Mouse (Mus musculus) hindbrain, embryonic 11.5 days (tissue): ENCODE data around the gene Dab2. TPM values are rescaled to one million over a fixed set of nuclear protein-coding genes. Genes with fewer than 3 reads are reported as not detected.

ENCODE experiments used
- ATAC-seq: fragments of 200-750 bp; cut with Nextera tagmentation; 2 replicates; pipeline ENCODE4 v1.8.0; 2017; ENCODE audit warnings: mild to moderate bottlenecking, moderate TSS enrichment, moderate library complexity; ENCODE audit not compliant: low FRiP score
- DNase-seq: peaks from one replicate; pipeline ENCODE4 v3.0.0-alpha.2; 2015; ENCODE audit warnings: low spot score
- H3K27ac ChIP-seq: fragments of 300-500 bp; sonication (generic); 2 replicates; pipeline ENCODE4 v1.5.1; 2014; ENCODE audit warnings: mild to moderate bottlenecking, low read depth, low read length
- H3K27me3 ChIP-seq: fragments of 300-500 bp; sonication (generic); 2 replicates; pipeline ENCODE4 v1.6.1; 2014; ENCODE audit warnings: mild to moderate bottlenecking, low read length, moderate library complexity, mixed read lengths; ENCODE audit not compliant: control insufficient read depth, insufficient read depth
- H3K36me3 ChIP-seq: fragments of 300-500 bp; sonication (generic); 2 replicates; pipeline ENCODE4 v1.6.1; 2014; ENCODE audit warnings: mild to moderate bottlenecking, low read length, moderate library complexity, mixed read lengths; ENCODE audit not compliant: control insufficient read depth, insufficient read depth
- H3K4me1 ChIP-seq: fragments of 300-500 bp; sonication (generic); replicated peaks from 2 replicates; pipeline ENCODE4 v1.6.1; 2014; ENCODE audit warnings: low read length, mixed read lengths; ENCODE audit not compliant: control insufficient read depth, insufficient read depth
- H3K4me2 ChIP-seq: fragments of 300-500 bp; sonication (generic); replicated peaks from 2 replicates; pipeline ENCODE4 v1.6.1; 2014; ENCODE audit warnings: mild to moderate bottlenecking, low read depth, low read length
- H3K4me3 ChIP-seq: fragments of 300-500 bp; sonication (generic); 2 replicates; pipeline ENCODE4 v1.5.1; 2014; ENCODE audit warnings: low read depth, low read length
- H3K9ac ChIP-seq: fragments of 300-500 bp; sonication (generic); 2 replicates; pipeline ENCODE4 v1.6.1; 2014; ENCODE audit warnings: low read depth, low read length
- H3K9me3 ChIP-seq: fragments of 300-500 bp; sonication (generic); 2 replicates; pipeline ENCODE4 v1.6.1; 2016; ENCODE audit warnings: low read length; ENCODE audit not compliant: control insufficient read depth
- WGBS: fragments of 180-500 bp; shearing (Covaris S2); extraction: QIAGEN DNeasy Blood & Tissue Kit; methylation state at CpG from one replicate; pipeline ENCODE4 v1.1.7; 2014; 5-methylcytosine and 5-hydroxymethylcytosine counted together
- polyA plus RNA-seq: library from polyadenylated mRNA; unstranded; fragments of >200 nt; fragmentation: Nextera tagmentation; extraction: Ambion mirVana; gene quantifications from 2 replicates; pipeline ENCODE4 v1.2.1, GENCODE M21; 2014

The Dab2 gene
- 58.9 and 70.2 TPM in 2 replicates for polyA plus RNA-seq

DNA sequence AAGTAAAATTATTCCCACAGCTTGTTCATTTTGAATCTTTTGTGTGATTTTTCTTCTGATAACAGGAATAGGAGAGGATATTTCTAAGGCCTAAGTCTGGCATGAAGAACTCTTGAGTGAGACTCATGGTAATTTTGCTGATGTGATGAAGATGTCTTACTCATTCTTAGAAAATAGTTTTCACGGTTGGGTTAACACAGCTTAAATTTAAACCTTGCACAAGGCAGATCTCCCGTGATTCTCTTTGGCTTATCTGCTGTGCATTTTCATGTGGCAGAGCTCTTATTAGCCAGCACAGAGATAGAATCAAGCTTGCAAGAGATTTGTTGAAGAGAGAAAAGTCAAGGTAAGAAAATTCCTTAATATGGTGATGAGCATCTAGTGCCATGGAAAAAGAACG is at the start of gene Dab2:
Dab2 (plus strand) TSS at position 235 of the 400 bp plus-strand sequence.
- Histone ChIP-seq H3K36me3 (no peaks in the 10 kb centered on the region), H3K4me3 (no peak within 1 kb of the TSS), H3K9ac (no peak within 1 kb of the TSS), H3K9me3 (no peaks in the 10 kb centered on the region), H3K27ac (no peak within 1 kb of the TSS), H3K4me2 (no peak within 1 kb of the TSS), H3K27me3 (no peaks in the 10 kb centered on the region), H3K4me1 (no peaks in the 10 kb centered on the region)
- ATAC-seq (no peak), DNase-seq (no peak)
- WGBS, result 90% methylated on average over 3 of the region's 3 CpGs

- H3K4me2 ChIP-seq, result no peak overlapping the region
- DNase-seq, result no peak
- no peaks in the 10 kb centered on the region for H3K36me3 ChIP-seq
- no peak overlapping the region for H3K9ac ChIP-seq
- H3K4me1 ChIP-seq, result no peaks in the 10 kb centered on the region
- ATAC-seq, result no peak
- no peak overlapping the region for H3K4me3 ChIP-seq
- no peaks in the 10 kb centered on the region for H3K27me3 ChIP-seq
- no peak overlapping the region for H3K27ac ChIP-seq
- H3K9me3 ChIP-seq, result no peaks in the 10 kb centered on the region
- WGBS, result 77% methylated on average over 2 of the region's 2 CpGs
These were observed 46.1 kb upstream of the Dab2 start for GRCm38 (mm10) chr15:6253471-6253870.

DNA sequence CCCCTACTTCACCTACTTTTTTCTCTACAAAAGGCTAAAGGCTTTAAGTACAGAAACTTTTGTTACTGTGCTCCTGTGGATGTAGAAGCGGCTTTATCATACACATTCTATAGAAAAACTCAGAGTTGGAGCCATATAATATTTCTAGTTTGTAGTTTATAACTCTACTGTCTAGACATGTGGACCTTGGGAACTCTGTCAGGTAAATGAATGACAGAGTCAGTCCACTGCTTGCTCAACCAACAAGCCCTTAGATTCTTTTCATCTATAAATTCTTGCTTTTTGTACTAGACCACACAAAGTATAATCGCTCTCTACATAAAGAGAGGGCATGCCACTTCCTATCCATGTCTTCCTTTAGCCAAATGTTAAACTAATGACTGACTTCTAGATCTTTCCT is 45.2 kb upstream of the Dab2 start:
- 96% methylated on average over 2 of the region's 2 CpGs for WGBS
- no peak overlapping the region for H3K4me3 ChIP-seq
- no peaks in the 10 kb centered on the region for H3K27me3 ChIP-seq
- DNase-seq, result no peak
- H3K9me3 ChIP-seq, result no peaks in the 10 kb centered on the region
- H3K4me2 ChIP-seq, result no peak overlapping the region
- no peaks in the 10 kb centered on the region for H3K36me3 ChIP-seq
- H3K4me1 ChIP-seq, result no peaks in the 10 kb centered on the region
- no peak overlapping the region for H3K27ac ChIP-seq
- ATAC-seq, result no peak
- no peak overlapping the region for H3K9ac ChIP-seq

DNA sequence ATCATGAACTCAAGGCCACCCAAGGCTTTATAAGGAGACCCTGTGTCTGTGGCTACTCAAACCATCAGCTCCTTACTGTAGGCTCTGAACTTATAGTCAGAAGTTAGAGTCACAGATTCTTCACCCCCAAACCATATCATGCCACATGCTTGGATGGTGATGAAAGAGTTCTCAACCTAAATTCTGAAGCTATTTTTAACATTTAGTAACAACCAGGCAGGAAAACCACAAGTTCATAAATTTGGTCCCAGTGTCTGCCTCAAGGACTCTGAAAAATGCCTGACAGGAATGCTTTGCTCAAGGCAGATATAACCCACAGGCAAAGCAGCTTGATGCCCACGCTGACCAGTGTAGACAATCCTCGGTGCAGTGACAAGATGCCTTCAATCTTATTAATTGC is 42.5 kb upstream of the Dab2 start:
- no peak for ATAC-seq

DNA sequence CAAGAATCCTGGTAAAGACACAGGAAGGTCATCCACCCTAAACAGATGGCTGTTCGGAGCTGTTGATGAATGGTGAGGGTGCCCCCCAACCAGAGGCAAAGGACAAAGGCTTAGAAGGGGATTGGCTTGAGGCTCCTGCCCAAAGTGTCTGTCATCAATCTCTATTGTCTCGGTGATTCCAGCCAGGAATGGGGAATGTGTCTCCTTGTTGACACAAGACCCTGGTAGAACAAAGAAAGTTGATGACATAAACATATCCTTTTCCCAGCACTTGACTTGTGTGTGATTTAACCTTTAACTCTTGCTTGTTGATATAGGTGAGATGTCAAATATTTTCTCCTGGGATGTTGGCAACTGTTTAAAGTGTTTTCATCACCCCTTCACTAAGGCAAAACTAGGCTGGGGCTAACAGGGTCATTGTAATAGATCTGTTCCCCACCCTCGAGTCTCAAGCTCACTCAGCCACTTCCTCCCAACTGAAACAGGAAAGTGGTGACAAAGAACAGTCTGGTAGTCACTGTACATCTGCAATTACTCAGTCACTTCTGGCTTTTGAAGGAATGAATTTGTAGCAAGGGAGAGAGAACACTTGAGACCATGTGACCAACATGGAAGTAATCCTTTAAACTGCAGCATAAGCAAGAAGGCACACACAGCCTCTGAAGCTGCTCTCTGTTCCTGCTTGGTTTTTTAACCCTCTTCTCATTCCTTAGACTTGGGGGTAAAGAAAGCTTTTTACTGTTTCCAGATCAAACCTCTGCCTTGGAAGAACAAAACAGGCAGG is 39.4 kb upstream of the Dab2 start:
- no peaks in the 10 kb centered on the region for H3K36me3 ChIP-seq
- no peak overlapping the region for H3K4me3 ChIP-seq
- H3K4me2 ChIP-seq, result no peak overlapping the region
- H3K27me3 ChIP-seq, result no peaks in the 10 kb centered on the region
- no peak overlapping the region for H3K27ac ChIP-seq
- H3K9ac ChIP-seq, result no peak overlapping the region
- peak; percentile 47; the same call in 1 of the 2 replicates for ATAC-seq
- WGBS, result 10% methylated on average over 3 of the region's 3 CpGs
- no peaks in the 10 kb centered on the region for H3K9me3 ChIP-seq
- H3K4me1 ChIP-seq, result no peaks in the 10 kb centered on the region
- peak; percentile 21 for DNase-seq

More for the DNA sequence above, 42.5 kb upstream of the Dab2 start:
- no peak overlapping the region for H3K9ac ChIP-seq
- H3K4me3 ChIP-seq, result no peak overlapping the region
- H3K4me1 ChIP-seq, result no peaks in the 10 kb centered on the region
- no peaks in the 10 kb centered on the region for H3K36me3 ChIP-seq
- H3K9me3 ChIP-seq, result no peaks in the 10 kb centered on the region
- no peak for DNase-seq
- WGBS, result 92% methylated on average over 2 of the region's 2 CpGs
- H3K4me2 ChIP-seq, result no peak overlapping the region
- no peak overlapping the region for H3K27ac ChIP-seq
- no peaks in the 10 kb centered on the region for H3K27me3 ChIP-seq

GRCm38 (mm10) chr15:6260741-6261430 is 38.7 kb upstream of the Dab2 start:
- DNase-seq, result no peak
- H3K27ac ChIP-seq, result no peak overlapping the region
- no peaks in the 10 kb centered on the region for H3K4me1 ChIP-seq
- H3K36me3 ChIP-seq, result no peaks in the 10 kb centered on the region
- H3K27me3 ChIP-seq, result no peaks in the 10 kb centered on the region
- H3K4me3 ChIP-seq, result no peak overlapping the region
- no peak for ATAC-seq
- no peak overlapping the region for H3K9ac ChIP-seq
- H3K9me3 ChIP-seq, result no peaks in the 10 kb centered on the region
- 80% methylated on average over 6 of the region's 6 CpGs for WGBS
- H3K4me2 ChIP-seq, result no peak overlapping the region

DNA sequence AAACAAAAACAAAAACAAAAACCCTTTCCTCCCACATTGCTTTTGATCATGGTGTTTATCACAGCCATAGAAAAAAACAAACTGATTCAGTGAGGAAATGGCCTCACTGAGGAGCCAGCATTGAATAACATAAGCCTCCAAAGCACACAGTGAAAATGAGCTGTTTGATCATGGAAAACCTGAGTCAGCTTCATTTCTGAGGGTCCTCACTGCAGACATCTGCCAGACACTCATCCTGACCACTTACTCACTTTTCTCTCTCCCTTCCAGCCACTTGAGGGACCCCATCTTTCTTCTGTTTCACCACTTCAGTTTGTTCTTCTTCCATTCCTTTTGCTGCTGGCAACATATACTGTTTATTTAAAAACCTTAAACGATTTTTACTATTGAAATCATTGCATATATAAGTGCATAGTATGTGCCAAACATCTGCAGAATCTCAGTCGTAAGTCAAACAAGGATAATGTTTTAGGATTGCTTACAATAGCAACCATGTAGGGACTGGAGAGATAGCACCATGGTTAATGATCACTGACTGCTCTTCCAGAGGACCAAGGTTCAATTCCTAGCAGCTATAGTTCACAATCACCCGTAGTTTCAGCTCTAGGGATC is 32.3 kb upstream of the Dab2 start:
- Histone ChIP-seq H3K4me3 (no peak overlapping the region), H3K4me1 (no peaks in the 10 kb centered on the region), H3K9ac (no peak overlapping the region), H3K4me2 (no peak overlapping the region), H3K36me3 (no peaks in the 10 kb centered on the region), H3K9me3 (no peaks in the 10 kb centered on the region), H3K27me3 (no peaks in the 10 kb centered on the region), H3K27ac (no peak overlapping the region)
- no peak for DNase-seq
- 79% methylated on average over 3 of the region's 3 CpGs for WGBS
- ATAC-seq, result no peak

DNA sequence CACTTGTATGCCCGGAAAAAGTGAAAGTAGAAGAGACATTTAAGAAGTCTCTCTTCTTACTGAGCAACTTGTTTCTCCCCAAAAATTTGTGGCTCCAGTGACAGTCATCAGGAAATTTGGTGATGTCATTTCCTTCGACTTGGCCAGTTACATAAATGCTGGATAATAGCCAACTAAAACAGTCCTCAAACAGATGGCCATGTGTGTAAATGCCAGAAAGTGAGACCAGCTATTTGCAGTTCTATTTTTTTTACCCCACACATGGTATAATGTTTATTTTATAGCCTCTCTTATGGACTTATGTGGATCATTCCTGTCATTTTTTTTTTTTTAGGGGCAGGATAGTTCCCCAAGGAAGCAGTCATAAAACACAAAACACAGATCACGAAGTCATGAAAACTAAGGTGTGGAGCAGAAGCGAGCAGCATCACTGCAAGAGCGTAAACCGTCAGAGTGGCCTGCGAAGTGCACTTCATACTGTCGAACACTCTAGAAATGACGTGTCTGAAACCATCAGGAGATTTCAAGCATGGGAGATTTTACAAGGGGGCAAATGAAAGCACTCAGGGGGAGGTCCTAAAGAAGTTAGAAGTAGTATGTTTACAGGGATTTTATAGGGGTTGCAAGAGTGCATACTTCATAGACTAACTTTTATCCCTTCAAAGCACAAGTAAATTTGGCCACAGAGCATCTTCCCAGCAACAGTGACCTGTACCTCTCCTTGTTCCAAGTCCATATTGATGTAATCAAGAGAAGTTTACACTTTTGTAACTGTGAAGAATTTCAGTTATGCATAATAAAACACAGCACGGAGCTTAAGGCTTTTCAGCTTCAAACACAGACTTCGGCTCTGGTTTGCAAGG is 20.8 kb upstream of the Dab2 start:
- Histone ChIP-seq H3K4me3 (no peak overlapping the region), H3K9ac (no peak overlapping the region), H3K27me3 (no peaks in the 10 kb centered on the region), H3K4me2 (no peak overlapping the region), H3K36me3 (no peaks in the 10 kb centered on the region), H3K9me3 (no peaks in the 10 kb centered on the region), H3K4me1 (no peaks in the 10 kb centered on the region), H3K27ac (no peak overlapping the region)
- ATAC-seq, result no peak
- 72% methylated on average over 11 of the region's 11 CpGs for WGBS
- no peak for DNase-seq
